Mouse (Mus musculus) liver, embryonic 12.5 days (tissue): ENCODE data around the gene Pcif1. TPM values are rescaled to one million over a fixed set of nuclear protein-coding genes. Genes with fewer than 3 reads are reported as not detected.
A peak's percentile ranks its signal among the peaks of the same experiment; 100 is the strongest.
"Not testable (repeated sequence)": the region's sequence is repeated elsewhere in the genome, so short reads cannot be mapped to it uniquely, and the experiment has no call there.

Experiments used
- ATAC-seq: fragments of 200-750 bp; cut with Nextera tagmentation; 2 replicates; pipeline ENCODE4 v1.8.0; 2017; ENCODE audit warnings: moderate number of reproducible peaks, mild to moderate bottlenecking, moderate library complexity
- H3K27ac ChIP-seq: fragments of 300-500 bp; sonication (generic); 2 replicates; pipeline ENCODE4 v1.5.1; 2016; ENCODE audit warnings: mild to moderate bottlenecking
- H3K27me3 ChIP-seq: fragments of 300-500 bp; sonication (generic); replicated peaks from 2 replicates; pipeline ENCODE4 v1.6.1; 2016; ENCODE audit warnings: mild to moderate bottlenecking, moderate library complexity
- H3K36me3 ChIP-seq: fragments of 300-500 bp; sonication (generic); 2 replicates; pipeline ENCODE4 v1.6.1; 2016; ENCODE audit warnings: mild to moderate bottlenecking, moderate library complexity
- H3K4me1 ChIP-seq: fragments of 300-500 bp; sonication (generic); 2 replicates; pipeline ENCODE4 v1.6.1; 2016
- H3K4me2 ChIP-seq: fragments of 300-500 bp; sonication (generic); 2 replicates; pipeline ENCODE4 v1.6.1; 2016; ENCODE audit warnings: mild to moderate bottlenecking, moderate library complexity
- H3K4me3 ChIP-seq: fragments of 300-500 bp; sonication (generic); 2 replicates; pipeline ENCODE4 v1.5.1; 2016; ENCODE audit warnings: mild to moderate bottlenecking, moderate library complexity
- H3K9ac ChIP-seq: fragments of 300-500 bp; sonication (generic); 2 replicates; pipeline ENCODE4 v1.6.1; 2016; ENCODE audit warnings: mild to moderate bottlenecking, moderate library complexity
- H3K9me3 ChIP-seq: fragments of 300-500 bp; sonication (generic); replicated peaks from 2 replicates; pipeline ENCODE4 v1.6.1; 2016; ENCODE audit warnings: mild to moderate bottlenecking, moderate library complexity
- WGBS: fragments of 180-500 bp; shearing (Covaris S2); methylation state at CpG from one replicate; pipeline ENCODE4 v1.1.7; 2016; ENCODE audit not compliant: insufficient replicate concordance; 5-methylcytosine and 5-hydroxymethylcytosine counted together
- polyA plus RNA-seq: library from polyadenylated mRNA; unstranded; fragments of >200 nt; fragmentation: Nextera tagmentation; extraction: Ambion mirVana; gene quantifications from 2 replicates; pipeline ENCODE4 v1.2.1, GENCODE M21; 2016

The Pcif1 gene
- polyA plus RNA-seq, 1 experiment from 2014 or later = 48.6 TPM

DNA sequence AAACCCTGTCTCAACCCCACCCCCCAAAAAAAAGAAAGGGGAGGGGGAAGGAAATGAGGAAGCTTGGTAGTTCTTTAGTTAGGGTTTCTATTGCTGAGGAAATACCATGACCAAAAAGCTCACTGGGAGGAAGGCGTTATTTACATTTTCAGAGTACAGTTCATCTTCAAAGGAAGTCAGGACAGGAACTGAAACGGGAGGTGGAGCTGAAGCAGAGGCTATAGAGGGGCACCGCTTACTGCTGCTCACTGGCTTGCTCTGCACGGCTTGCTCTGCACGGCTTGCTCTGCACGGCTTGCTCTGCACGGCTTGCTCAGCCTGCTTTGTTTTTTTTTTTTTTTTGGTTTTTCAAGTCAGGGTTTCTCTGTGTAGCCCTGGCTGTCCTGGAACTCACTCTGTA is 10.6 kb upstream of the Pcif1 start:
- Histone ChIP-seq H3K4me2 (no peak overlapping the region), H3K9ac (no peak overlapping the region), H3K4me1 (peaks cover 21% of the 10 kb centered on the region), H3K9me3 (peaks cover 4% of the 10 kb centered on the region; the same call in 1 of the 2 replicates), H3K27me3 (no peaks in the 10 kb centered on the region), H3K36me3 (no peaks in the 10 kb centered on the region), H3K4me3 (no peak overlapping the region), H3K27ac (no peak overlapping the region)
- 33% methylated on average over 7 of the region's 7 CpGs for WGBS
- ATAC-seq = no peak

- ATAC-seq = no peak
These were observed 7.4 kb upstream of the Pcif1 start for GRCm38 (mm10) chr2:164871602-164872303.

GRCm38 (mm10) chr2:164873621-164874020 is 5.5 kb upstream of the Pcif1 start:
- Histone ChIP-seq H3K4me1 (peaks cover 20% of the 10 kb centered on the region), H3K27ac (no peak overlapping the region), H3K9ac (no peak overlapping the region), H3K36me3 (peaks cover 4% of the 10 kb centered on the region; the same call in 1 of the 2 replicates), H3K4me2 (no peak overlapping the region), H3K4me3 (no peak overlapping the region), H3K9me3 (no peaks in the 10 kb centered on the region), H3K27me3 (no peaks in the 10 kb centered on the region)
- WGBS = 35% methylated on average over 3 of the region's 3 CpGs
- no peak for ATAC-seq

More at GRCm38 (mm10) chr2:164871602-164872303, 7.4 kb upstream of the Pcif1 start:
- Histone ChIP-seq H3K9me3 (peaks cover 4% of the 10 kb centered on the region; the same call in 1 of the 2 replicates), H3K9ac (no peak overlapping the region), H3K4me3 (no peak overlapping the region), H3K4me2 (no peak overlapping the region), H3K27me3 (no peaks in the 10 kb centered on the region), H3K4me1 (peaks cover 20% of the 10 kb centered on the region), H3K27ac (no peak overlapping the region), H3K36me3 (no peaks in the 10 kb centered on the region)
- 47% methylated on average over 6 of the region's 6 CpGs for WGBS

GRCm38 (mm10) chr2:164874239-164874769 is 4.8 kb upstream of the Pcif1 start:
- Histone ChIP-seq H3K36me3 (peaks cover 4% of the 10 kb centered on the region; the same call in 1 of the 2 replicates), H3K4me3 (no peak overlapping the region), H3K9me3 (no peaks in the 10 kb centered on the region), H3K9ac (peak overlapping the region; percentile 42; the same call in 1 of the 2 replicates), H3K4me1 (peaks cover 20% of the 10 kb centered on the region), H3K4me2 (no peak overlapping the region), H3K27me3 (no peaks in the 10 kb centered on the region), H3K27ac (no peak overlapping the region)
- no peak for ATAC-seq
- WGBS = 33% methylated on average over 1 of the region's 1 CpGs

DNA sequence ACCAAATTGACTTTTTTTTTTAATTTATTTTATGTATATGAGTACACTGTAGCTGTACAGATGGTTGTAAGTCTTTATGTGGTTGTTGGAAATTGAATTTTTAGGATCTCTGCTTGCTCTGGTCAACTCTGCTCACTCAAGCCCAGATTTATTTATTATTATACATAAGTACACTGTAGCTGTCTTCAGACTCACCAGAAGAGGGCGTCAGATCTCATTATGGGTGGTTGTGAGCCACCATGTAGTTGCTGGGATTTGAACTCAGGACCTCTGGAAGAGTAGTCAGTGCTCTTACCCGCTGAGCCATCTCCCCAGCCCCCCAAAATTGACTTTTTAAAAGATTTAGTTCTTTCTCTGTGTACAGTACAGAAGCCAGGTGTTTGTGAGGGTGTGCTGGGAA is 3.5 kb upstream of the Pcif1 start:
- not testable (repeated sequence) for H3K27me3 ChIP-seq, H3K27ac ChIP-seq, ATAC-seq, H3K4me2 ChIP-seq, H3K9ac ChIP-seq, H3K36me3 ChIP-seq, H3K4me3 ChIP-seq, H3K9me3 ChIP-seq
- WGBS = 39% methylated on average over 2 of the region's 2 CpGs
- H3K4me1 ChIP-seq = peaks cover 25% of the 10 kb centered on the region

DNA sequence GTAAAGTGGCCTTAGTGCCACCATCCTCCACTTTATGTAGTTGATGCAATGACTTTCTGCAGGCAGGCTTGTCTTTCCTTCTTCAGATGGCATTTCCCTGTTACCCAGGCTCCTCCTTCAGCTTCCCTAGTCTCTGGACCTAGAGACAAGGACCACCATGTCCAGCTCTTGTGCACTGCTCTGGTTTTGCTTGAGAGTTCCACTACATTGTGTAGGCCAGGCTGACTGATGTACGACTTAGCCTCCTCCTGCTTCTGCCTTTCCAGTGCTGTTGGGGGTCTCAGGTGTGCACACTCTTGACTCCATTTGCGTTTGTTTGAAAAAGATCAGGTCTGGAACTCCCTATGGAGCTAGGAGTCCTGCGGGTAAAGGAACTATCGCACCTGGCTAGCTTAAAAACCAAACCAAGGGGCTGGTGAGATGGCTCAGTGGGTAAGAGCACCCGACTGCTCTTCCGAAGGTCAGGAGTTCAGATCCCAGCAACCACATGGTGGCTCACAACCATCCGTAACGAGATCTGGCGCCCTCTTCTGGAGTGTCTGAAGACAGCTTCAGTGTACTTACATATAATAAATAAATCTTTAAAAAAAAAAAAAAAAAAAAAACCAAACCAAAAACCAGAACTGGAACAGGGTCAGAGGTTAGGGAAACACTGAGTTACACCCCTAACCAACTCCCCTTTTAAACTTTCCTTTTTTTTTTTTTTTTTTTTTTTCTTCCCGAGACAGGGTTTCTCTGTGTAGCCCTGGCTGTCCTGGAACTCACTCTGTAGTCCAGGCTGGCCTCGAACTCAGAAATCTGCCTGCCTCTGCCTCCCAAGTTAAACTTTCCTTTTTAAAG is 1.5 kb upstream of the Pcif1 start:
- WGBS = 70% methylated on average over 11 of the region's 11 CpGs
- Histone ChIP-seq H3K4me3 (peak overlapping the region; percentile 94; the same call in 1 of the 2 replicates), H3K4me1 (peaks cover 31% of the 10 kb centered on the region), H3K27ac (peak overlapping the region; percentile 98), H3K4me2 (peak overlapping the region; percentile 87)
- not testable (repeated sequence) for H3K36me3 ChIP-seq, H3K9ac ChIP-seq, H3K9me3 ChIP-seq, ATAC-seq, H3K27me3 ChIP-seq

GRCm38 (mm10) chr2:164878509-164879227 is 436 bp upstream of the Pcif1 start:
- no peaks in the 10 kb centered on the region for H3K27me3 ChIP-seq
- H3K27ac ChIP-seq = peak overlapping the region; percentile 98
- peaks cover 15% of the 10 kb centered on the region for H3K36me3 ChIP-seq
- WGBS = 1% methylated on average over 28 of the region's 28 CpGs
- H3K4me1 ChIP-seq = peaks cover 36% of the 10 kb centered on the region
- peak overlapping the region; percentile 87 for H3K4me2 ChIP-seq
- peak overlapping the region; percentile 94 for H3K4me3 ChIP-seq
- H3K9ac ChIP-seq = peak overlapping the region; percentile 99
- H3K9me3 ChIP-seq = no peaks in the 10 kb centered on the region
- ATAC-seq = peak; percentile 64

- no peaks in the 10 kb centered on the region for H3K27me3 ChIP-seq
- H3K27ac ChIP-seq = peak overlapping the region; percentile 98
- peaks cover 26% of the 10 kb centered on the region for H3K36me3 ChIP-seq
- H3K4me2 ChIP-seq = peak overlapping the region; percentile 87
- H3K9ac ChIP-seq = peak overlapping the region; percentile 99
- peak; percentile 86 for ATAC-seq
- peak overlapping the region; percentile 94 for H3K4me3 ChIP-seq
- no peaks in the 10 kb centered on the region for H3K9me3 ChIP-seq
- H3K4me1 ChIP-seq = peaks cover 25% of the 10 kb centered on the region
- WGBS = 2% methylated on average over 57 of the region's 72 CpGs
These were observed 619 bp downstream of the Pcif1 start for GRCm38 (mm10) chr2:164879568-164880277.

DNA sequence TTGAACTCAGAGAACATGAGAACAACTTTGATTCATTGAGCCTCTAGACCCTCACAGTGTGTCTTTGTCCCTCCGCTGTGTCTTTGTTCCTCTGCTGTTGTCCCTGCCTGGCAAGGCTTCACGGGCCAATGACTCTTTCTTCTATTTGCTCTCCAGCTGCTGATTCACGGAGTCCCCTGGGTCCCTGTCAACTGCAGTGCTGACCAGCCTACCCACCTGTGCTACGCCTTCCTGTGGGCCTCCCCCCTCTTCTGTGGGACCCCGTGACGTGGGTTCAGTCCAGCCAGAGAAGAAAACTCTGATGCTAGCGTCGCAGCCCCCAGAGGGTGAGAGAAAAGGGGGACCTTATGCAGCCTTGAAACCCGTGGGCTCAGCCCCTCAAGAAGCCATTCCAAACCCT is 3.5 kb downstream of the Pcif1 start:
- Histone ChIP-seq H3K27me3 (no peaks in the 10 kb centered on the region), H3K4me2 (no peak overlapping the region), H3K4me1 (peaks cover 23% of the 10 kb centered on the region), H3K9ac (no peak overlapping the region), H3K27ac (no peak overlapping the region), H3K4me3 (no peak overlapping the region), H3K9me3 (no peaks in the 10 kb centered on the region), H3K36me3 (peaks cover 51% of the 10 kb centered on the region)
- 79% methylated on average over 9 of the region's 9 CpGs for WGBS
- ATAC-seq = no peak

DNA sequence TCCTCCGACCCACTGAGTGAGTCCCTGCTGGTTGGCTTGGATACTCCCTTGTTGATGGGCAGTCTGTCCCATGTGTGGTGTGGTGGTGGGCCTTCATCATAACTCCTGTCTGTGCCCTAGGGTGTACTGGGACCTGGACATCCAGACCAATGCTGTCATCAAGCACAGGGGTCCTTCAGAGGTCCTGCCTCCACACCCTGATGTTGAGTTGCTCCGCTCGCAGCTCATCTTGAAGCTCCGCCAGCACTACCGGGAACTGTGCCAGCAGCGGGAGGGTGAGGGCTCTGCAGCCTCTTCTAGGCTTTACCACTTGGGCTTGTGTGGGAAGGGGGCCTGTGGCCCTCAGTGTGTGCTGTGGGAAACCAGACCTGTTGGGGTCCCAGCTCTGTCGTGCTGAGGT is 6.7 kb downstream of the Pcif1 start:
- Histone ChIP-seq H3K36me3 (peaks cover 83% of the 10 kb centered on the region), H3K4me3 (no peak overlapping the region)

DNA sequence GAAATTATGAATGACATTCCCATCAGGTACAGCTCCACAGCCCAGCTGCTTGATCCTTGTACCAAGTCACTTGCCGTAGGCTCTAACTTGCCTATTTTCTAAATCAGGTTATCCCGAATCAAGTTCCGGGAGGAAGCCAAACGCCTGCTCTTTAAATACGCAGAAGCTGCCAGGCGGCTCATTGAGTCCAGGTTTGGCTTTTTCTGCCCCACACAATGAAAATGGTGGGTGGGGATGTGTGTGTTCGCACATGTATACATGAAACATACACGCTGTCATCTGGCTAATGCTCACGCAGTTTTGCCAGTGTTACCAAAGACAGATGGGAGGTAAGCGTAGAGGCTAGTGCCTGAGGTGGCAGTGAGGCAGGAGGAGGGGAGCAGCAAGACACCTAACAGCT is 7.5 kb downstream of the Pcif1 start:
- H3K4me2 ChIP-seq = no peak overlapping the region
- no peak for ATAC-seq
- H3K9me3 ChIP-seq = no peaks in the 10 kb centered on the region
- peaks cover 6% of the 10 kb centered on the region; the same call in 1 of the 2 replicates for H3K4me1 ChIP-seq
- H3K27ac ChIP-seq = no peak overlapping the region
- H3K36me3 ChIP-seq = peaks cover 91% of the 10 kb centered on the region
- WGBS = 92% methylated on average over 10 of the region's 10 CpGs
- no peak overlapping the region for H3K9ac ChIP-seq
- H3K4me3 ChIP-seq = no peak overlapping the region
- no peaks in the 10 kb centered on the region for H3K27me3 ChIP-seq

More for the DNA sequence above, 6.7 kb downstream of the Pcif1 start:
- Histone ChIP-seq H3K4me2 (no peak overlapping the region), H3K27me3 (no peaks in the 10 kb centered on the region), H3K9me3 (no peaks in the 10 kb centered on the region), H3K4me1 (peaks cover 10% of the 10 kb centered on the region), H3K9ac (no peak overlapping the region), H3K27ac (no peak overlapping the region)
- no peak for ATAC-seq
- WGBS = 81% methylated on average over 7 of the region's 7 CpGs
